Mouse (Mus musculus): Measurements from ENCODE around the gene Snapc4.

Gene Snapc4

GRCm38 (mm10) chr2:26313394-26313793 is 67.1 kb downstream of the Snapc4 start:
- DNase-seq (ENCODE audit: low spot score): no peak

GRCm38 (mm10) chr2:26312812-26313211 is 67.6 kb downstream of the Snapc4 start:
- no peak for DNase-seq (ENCODE audit: low spot score)
